Mouse (Mus musculus) megakaryocyte, embryonic 14.5 days (primary cell): ENCODE measurements around the gene Fer.

ENCODE experiments used
- FLI1 ChIP-seq: IDR thresholded peaks from 2 replicates; pipeline ENCODE4 v1.6.1; 2012; ENCODE audit warnings: low read length, inconsistent platforms, mixed read lengths
- GATA1 ChIP-seq: IDR thresholded peaks from 3 replicates; pipeline ENCODE4 v1.6.1; 2012; ENCODE audit warnings: mixed read lengths, low read length, inconsistent platforms, borderline replicate concordance

DNA sequence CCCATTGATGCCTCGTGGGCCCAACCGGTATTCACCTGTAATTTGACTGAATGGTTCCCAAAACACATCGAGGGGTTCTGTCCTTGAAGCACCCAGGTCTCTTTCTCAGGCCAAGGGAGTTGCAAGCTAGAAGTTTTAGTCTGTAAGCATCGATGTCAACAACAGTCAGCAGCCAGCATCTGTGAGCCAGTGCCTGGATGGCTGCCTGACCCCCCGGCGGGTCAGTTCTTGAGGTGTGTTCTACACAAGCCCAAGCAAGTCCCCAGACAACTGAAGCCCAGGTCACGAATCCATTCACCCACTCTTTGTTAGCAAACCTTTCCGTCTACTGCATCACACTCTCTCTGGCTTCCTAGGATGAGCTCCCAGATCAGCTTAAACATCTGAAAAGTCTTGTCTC is 36.7 kb upstream of the Fer start:
- no peak for TF ChIP-seq GATA1
- TF ChIP-seq FLI1: no peak
